Mouse (Mus musculus): ENCODE results near the gene Polrmt.

The Polrmt gene

DNA sequence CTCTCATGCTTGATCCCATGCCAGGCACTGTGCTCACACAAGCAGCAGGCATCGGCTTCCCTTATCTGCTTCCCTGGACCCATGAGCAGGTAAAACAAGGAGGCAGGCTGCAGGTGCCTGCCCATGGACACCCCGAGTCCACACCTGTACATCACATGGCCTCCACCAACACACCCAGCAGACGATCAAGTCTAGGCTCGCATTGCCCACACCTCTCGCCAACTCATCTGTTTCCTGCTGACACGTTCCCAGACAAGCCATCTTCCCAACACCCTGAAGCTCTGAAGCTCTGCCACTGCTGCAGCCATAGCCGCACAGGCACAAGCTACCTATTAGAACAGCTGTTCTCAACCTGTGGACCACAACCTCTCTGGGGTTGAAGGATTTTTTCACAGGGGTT lies 17.9 kb upstream of the Polrmt start:
- no peak for TF ChIP-seq GATA4 (IDR thresholded peaks at IDR 0.05; ENCODE audit: insufficient replicate concordance, low read length)

DNA sequence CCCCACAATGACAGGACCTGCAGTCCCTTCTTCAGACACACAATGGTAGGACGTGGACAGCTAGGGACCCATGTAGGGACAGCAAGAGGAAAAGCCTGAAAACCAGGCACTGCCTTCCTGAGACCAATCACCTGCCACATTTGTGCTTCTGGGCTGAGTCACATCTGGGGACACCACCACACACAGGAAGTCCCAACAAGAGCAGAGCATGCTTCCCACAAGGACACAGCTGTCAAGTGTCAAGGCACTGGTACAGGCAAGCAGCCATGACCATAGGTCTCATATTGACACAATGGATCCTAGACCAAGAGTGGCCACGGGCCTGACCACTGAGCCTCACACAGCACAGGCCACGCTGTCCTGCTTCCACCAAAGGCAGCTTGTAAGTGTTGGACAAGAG lies 16.5 kb upstream of the Polrmt start:
- no peak for TF ChIP-seq GATA4 (IDR thresholded peaks at IDR 0.05; ENCODE audit: insufficient replicate concordance, low read length)

DNA sequence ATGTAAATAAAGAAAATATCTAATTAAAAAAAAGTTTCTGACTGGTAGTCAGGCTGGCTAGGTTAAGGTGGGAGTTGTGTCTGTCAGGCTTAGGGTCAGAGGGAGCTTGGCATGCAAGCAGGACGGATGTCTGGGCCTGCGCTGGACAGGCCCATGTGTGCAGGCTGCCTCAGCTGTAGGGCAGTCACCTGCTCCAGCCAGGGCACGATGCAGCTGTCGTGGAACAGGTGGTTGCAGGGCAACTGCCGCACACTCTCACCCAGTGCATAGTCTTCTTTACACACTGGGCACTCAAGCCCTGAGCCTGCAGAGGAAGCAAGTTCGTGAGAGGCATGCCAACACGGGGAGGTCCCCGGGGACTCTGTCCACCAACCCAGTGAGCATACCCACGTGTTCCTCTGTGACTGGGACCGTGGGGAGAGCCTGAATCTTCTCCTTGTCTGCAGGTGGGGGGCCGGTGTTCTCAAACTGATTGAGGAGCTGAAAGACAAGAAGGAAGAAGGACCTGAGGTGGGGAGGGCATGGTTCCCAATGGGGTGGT lies 14.3 kb upstream of the Polrmt start:
- no peak for TF ChIP-seq GATA4 (IDR thresholded peaks at IDR 0.05; ENCODE audit: insufficient replicate concordance, low read length)

DNA sequence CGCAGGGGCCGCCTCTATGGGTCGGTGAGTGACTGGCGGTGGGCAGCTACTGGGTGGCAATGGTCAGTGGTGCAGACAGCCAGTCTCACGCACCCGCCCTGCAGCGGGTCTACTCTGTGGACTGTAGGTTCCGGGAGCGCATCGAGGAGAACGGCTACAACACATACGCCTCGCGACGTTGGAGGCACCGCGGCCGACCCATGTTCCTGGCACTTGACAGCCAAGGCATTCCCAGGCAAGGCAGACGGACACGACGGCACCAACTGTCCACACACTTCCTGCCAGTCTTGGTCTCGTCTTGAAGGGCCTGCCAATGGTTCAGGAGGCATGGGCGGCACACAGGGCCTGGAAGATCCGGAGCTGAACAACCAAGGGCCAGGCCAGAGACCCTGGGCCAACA lies 10.3 kb upstream of the Polrmt start:
- TF ChIP-seq GATA4 (IDR thresholded peaks at IDR 0.05; ENCODE audit: insufficient replicate concordance, low read length) = no peak

DNA sequence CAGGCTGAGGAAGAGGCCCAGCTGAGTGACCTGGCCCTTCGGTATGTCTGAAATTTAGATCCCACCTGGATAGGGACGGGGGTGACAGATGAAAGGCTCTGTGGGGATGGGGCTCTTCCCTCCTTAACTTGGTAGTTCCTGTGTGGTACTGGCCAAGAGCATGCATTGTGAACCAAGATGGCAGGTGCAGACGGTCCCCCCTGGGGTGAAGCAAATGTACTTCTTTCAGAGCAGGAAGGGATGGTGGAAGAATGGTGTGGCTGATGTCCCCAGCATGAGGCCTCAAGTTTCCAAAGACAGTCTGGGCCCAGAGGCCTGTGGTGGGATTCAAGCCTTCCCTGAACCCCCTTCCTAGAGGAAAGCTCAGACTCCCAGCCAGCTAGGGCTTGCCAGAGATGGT lies 9.5 kb upstream of the Polrmt start:
- TF ChIP-seq GATA4 (IDR thresholded peaks at IDR 0.05; ENCODE audit: insufficient replicate concordance, low read length) = no peak

DNA sequence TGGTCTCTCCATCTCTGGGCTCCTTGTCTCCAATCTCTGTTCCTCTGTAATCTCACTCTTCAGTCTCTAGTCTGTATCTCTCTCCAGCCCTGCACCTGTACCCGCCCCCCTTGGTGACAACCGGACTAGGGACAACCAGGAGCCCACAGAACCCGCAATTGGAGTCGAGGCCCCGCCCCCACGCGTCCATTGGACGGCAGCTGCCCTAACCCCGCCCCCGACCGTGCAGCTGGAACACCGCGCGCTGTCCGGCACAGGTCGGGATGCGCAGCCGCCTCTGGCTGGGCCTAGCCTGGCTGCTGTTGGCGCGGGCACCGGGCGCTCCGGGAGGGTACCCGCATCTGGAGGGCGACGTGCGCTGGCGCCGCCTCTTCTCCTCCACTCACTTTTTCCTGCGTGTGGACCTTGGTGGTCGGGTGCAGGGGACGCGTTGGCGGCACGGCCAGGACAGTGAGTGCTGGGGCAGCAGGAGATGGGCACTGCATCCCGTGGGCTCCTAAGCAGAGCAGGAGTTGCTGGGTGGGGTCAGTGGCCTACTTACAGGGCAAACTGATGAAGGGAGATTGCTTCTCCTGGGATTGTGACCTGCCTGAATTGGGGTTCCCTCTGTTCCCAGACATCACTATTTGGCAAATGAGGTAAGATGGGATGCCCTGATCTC lies 8.6 kb upstream of the Polrmt start, which contains the start of gene Fgf22:
Gene Fgf22, plus strand, starts transcription at position 221 of the 661 bp plus-strand sequence.
- TF ChIP-seq GATA4 (IDR thresholded peaks at IDR 0.05; ENCODE audit: insufficient replicate concordance, low read length) = no peak

DNA sequence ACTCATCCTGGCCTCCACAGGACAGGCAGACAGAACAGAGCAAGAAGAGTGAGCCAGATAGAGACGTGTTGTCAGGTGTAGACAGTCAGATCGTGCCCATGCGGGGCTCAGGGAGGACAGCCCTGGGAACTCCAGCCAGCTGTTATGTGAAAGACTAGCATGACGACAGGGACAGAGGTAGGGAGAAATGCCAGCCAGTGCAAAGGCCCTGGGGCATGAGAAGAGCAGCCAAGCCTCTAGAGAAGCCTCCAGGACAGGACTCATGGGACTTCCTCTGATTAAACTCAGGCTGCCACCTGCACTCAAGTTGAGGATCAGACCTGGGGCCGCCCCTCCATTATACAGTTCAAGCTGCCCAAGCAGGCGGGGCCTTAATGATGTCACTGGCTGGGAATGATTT lies 2.1 kb upstream of the Polrmt start:
- TF ChIP-seq GATA4 (IDR thresholded peaks at IDR 0.05; ENCODE audit: insufficient replicate concordance, low read length) = no peak

DNA sequence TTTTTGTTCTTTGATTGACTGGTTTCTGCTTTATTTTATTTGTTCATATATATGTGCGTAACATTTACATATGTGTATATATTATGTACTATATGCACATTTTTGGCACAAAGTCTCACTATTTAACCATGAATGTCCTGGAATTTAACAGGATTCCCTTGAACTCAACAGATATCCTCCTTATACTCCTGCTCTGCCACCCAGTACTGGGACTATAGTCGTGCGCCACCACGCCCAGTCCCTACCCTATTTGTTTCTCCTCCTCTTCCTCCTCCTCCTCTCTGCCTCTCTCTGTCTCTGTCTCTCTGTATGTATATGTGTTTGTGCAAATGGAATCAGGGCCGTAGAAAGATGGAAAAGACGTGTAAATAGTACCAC lies 382 bp upstream of the Polrmt start:
- no peak for TF ChIP-seq GATA4 (IDR thresholded peaks at IDR 0.05; ENCODE audit: insufficient replicate concordance, low read length)

DNA sequence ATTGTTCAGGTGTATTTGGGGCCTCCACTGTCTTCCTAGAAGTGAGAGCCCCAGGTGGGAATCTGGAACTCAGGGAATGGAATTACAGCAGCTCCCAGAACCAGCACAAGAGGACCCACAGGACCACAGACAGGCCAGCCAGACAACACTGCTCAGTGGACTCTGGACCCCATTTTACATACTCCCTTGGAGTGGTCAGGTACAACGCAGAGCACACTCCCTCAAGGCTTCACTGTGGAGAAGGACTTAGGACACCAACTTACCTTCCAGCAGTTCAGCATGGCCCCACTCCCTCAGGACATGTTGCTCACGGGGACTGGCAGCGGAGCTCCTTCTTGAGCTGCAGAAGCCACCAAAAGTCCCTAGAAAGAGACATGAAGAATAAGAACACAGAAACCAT lies 970 bp downstream of the Polrmt start:
- no peak for TF ChIP-seq GATA4 (IDR thresholded peaks at IDR 0.05; ENCODE audit: insufficient replicate concordance, low read length)

DNA sequence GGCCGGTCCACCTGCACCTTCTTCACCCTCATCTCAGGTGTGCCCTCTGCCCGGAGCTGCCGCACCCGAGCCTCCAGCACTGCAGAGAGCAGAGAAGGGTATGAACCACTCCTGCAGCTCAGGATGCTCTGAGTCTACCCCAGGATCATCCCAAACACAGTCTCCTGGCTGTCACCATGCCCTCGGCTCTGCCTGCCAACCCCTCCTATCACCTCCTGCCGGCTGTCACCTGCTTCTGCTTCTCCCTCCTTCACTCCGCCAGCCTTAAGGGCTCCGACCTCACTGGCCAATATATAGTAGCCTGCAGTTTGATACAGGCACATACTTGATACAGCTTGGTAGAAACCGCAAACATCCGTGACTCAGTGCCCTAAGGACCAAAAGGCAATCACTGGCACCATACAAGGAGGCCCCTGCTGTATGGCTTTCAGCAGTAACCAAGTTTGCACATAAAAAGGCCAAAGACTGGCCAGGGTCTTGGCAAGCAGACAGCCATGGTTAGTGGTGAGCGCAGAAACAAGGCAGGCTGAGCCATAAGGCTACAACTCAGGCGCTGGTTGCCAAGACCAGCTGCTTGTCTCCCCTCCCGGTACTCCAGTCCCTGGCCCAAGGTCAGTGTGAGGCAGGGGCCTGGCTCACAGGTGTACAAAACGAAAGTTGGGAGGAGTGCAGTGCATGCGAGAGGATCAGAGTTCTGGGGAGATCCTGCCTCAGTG lies 2.6 kb downstream of the Polrmt start:
- TF ChIP-seq GATA4 (IDR thresholded peaks at IDR 0.05; ENCODE audit: insufficient replicate concordance, low read length) = no peak

DNA sequence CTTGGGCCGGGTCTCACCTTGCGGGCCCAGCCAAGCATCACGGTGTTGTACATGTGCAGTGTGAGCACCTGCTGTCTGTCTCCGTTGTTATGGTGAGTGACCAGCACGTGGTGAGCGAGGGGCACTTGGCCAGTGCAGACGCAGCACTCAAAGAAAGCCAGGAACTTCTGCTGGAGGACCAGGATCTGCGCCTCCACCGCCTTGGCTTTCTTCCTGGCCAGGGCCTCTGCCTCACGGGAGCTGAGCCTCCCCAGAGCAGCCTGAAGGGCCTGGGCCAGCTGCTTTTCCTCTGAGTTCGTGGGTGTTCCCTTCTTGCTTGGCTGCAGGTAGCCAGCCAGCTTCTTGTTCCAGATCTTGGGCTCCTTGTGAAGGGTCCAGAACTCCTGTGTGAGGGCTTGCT lies 3.2 kb downstream of the Polrmt start:
- TF ChIP-seq GATA4 (IDR thresholded peaks at IDR 0.05; ENCODE audit: insufficient replicate concordance, low read length) = no peak

DNA sequence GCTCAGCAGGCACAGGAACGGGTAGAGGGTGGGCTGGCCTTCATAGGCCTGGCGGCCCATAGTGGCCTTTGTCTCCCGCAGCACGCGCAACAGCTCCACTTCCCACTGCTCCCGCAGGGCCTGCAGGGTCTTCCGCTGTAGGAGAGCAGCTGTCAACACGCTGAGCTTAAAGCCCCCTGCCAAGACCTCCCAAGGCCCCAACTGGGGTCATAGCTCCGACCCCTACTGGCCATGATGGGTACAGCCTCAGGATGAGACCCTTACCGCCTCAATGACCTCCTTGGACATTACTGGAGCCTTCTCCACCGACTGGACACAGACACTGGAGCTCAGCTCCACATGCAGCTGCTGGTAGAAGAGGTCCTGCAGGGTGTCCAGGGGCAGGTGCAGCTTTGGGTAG lies 5.5 kb downstream of the Polrmt start:
- no peak for TF ChIP-seq GATA4 (IDR thresholded peaks at IDR 0.05; ENCODE audit: insufficient replicate concordance, low read length)

DNA sequence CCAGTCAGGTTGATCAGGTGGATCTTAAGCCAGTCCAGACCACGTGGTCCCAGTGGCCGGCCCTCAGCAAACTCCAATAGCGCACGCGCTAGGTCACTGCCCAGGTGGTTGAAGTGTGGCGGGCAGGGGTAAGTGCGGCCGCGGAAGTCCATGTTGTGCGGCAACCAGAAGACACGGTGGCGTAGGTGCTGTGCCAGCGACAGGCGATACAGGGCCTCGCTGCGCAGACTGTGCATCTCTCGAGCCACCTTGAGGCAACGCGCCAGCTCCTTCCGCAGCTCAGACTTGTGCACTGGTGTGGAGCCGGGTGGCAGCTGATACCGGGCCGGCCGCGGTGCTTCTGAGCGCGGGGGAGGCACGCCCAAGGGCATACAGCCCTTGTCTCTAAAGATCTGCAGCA lies 7.1 kb downstream of the Polrmt start:
- TF ChIP-seq GATA4 (IDR thresholded peaks at IDR 0.05; ENCODE audit: insufficient replicate concordance, low read length) = no peak

DNA sequence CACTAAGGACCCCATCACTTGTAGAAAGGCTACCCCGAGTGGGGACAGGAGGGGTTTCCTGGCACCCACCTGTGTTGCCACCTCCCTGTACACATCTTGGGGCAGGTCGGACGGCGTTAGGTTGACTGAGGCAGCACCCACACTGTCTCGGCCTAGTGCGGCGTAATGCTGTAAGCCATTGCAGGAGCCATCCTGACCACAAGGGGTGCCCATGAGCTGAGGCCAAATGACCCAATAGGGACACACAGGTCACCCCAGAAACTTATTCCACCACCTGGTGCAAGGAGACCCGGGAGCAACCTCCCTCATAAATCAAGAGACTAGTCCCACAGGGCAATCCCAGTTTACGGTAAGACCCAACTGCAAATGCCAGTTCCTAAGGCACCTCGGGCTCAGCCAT lies 8.1 kb downstream of the Polrmt start:
- TF ChIP-seq GATA4 (IDR thresholded peaks at IDR 0.05; ENCODE audit: insufficient replicate concordance, low read length) = no peak

DNA sequence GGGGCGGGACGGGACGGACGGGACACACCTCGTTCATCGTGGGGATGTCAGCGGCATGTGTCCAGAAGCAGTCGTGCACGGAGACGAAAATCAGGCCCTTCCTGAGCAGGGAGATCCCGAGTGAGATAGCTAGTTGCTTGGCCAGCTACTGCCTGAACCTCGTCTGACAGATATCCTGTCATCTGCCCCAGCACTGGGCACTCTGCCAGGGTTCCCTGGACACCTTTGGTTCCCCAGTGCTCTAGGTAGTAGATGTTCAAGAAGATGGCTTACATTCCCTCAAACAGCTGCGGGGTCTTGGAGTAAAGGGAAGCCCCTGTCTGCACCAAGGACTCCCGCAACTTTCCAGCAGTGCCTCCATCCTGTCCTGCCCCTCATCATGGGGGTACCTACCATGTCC lies 9.7 kb downstream of the Polrmt start:
- TF ChIP-seq GATA4 (IDR thresholded peaks at IDR 0.05; ENCODE audit: insufficient replicate concordance, low read length) = no peak

DNA sequence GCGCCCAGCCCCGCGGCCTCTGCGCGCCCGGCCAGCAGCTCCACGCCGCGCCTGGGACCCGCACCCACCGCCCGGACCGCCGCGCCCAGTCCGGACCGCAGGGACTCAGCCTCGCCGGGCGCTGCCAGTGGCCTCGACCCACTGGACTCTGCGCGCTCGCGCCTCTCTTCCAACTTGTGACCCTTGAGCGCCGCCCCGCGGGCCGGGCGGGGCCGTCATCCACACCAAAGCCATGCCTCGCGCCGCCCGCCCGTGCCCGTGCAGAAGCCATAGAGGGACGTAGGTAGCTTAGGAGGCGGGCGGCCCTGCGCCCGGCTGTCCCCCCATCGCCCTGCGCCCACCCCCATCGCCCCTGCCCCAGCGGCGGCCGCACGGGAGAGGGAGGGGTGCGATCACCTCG lies 11.0 kb downstream of the Polrmt start:
- no peak for TF ChIP-seq GATA4 (IDR thresholded peaks at IDR 0.05; ENCODE audit: insufficient replicate concordance, low read length)

DNA sequence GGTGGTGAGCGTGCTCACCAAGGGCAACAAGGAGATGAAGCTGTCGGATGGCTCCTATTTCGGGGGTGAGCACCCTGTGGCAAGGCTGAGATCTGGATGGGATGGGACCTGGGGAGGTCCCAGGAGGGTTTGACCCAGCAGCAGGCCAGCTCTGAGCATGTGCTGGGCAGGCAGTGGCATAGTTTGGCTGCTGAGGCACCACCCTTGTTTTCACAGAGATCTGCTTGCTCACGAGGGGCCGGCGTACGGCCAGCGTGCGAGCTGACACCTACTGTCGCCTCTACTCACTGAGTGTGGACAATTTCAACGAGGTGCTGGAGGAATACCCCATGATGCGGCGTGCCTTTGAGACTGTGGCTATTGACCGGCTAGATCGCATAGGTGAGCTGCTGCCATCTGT lies 12.5 kb downstream of the Polrmt start:
- TF ChIP-seq GATA4 (IDR thresholded peaks at IDR 0.05; ENCODE audit: insufficient replicate concordance, low read length) = no peak

Data from liver, adult (tissue).